Mouse (Mus musculus) heart, adult 2 months (tissue): Measurements from ENCODE around the gene Wdr83os. TPM values are rescaled to one million over a fixed set of nuclear protein-coding genes. Genes with fewer than 3 reads are reported as not detected.
"Not testable (repeated sequence)": the region's sequence is repeated elsewhere in the genome, so short reads cannot be mapped to it uniquely, and the experiment has no call there.

Source experiments
- DNase-seq, 2 experiments: peaks; one replicate each; pipeline ENCODE4 v3.0.0; 2021
- H3K27ac ChIP-seq: fragments of 200-600 bp; 2 replicates; pipeline ENCODE4 v1.8.1; 2022
- H3K27me3 ChIP-seq: fragments of 200-500 bp; 2 replicates; pipeline ENCODE4 v1.6.1; 2012; ENCODE audit warnings: mild to moderate bottlenecking, low read length, inconsistent platforms, mixed read lengths; ENCODE audit not compliant: control insufficient read depth, insufficient read depth
- H3K36me3 ChIP-seq: fragments of 200-500 bp; 2 replicates; pipeline ENCODE4 v1.6.1; 2012; ENCODE audit warnings: low read length, inconsistent platforms; ENCODE audit not compliant: control insufficient read depth, insufficient read depth
- H3K4me1 ChIP-seq: fragments of 200-500 bp; 2 replicates; pipeline ENCODE4 v1.6.1; 2011; ENCODE audit warnings: low read length; ENCODE audit not compliant: control insufficient read depth, insufficient read depth
- H3K4me3 ChIP-seq: fragments of 200-600 bp; 2 replicates; pipeline ENCODE4 v1.8.1; 2022
- H3K79me2 ChIP-seq: fragments of 200-500 bp; replicated peaks from 2 replicates; pipeline ENCODE4 v1.6.1; 2012; ENCODE audit warnings: mild to moderate bottlenecking, inconsistent platforms, low read length, moderate library complexity, mixed read lengths; ENCODE audit not compliant: control insufficient read depth, insufficient read depth
- H3K9ac ChIP-seq: fragments of 200-500 bp; 2 replicates; pipeline ENCODE4 v1.6.1; 2012; ENCODE audit warnings: low read depth, mild to moderate bottlenecking, control low read depth, inconsistent platforms, low read length, mixed read lengths
- CTCF ChIP-seq: fragments of 200-600 bp; IDR thresholded peaks from 2 replicates; pipeline ENCODE4 v1.8.1; 2022; ENCODE audit warnings: antibody characterized with exemption, mild to moderate bottlenecking, moderate library complexity
- EP300 ChIP-seq: fragments of 200-500 bp; IDR thresholded peaks from 2 replicates; pipeline ENCODE4 v1.6.1; 2011; ENCODE audit warnings: low read depth, low read length, control low read depth; ENCODE audit not compliant: insufficient read depth
- POLR2A ChIP-seq: fragments of 200-500 bp; IDR thresholded peaks from 2 replicates; pipeline ENCODE4 v1.6.1; 2011; ENCODE audit warnings: mild to moderate bottlenecking, low read depth, low read length, control low read depth; ENCODE audit not compliant: insufficient read depth
- WGBS: fragments of 180-500 bp; shearing (Covaris S2); methylation state at CpG from one replicate; pipeline ENCODE4 v1.1.7; 2018; 5-methylcytosine and 5-hydroxymethylcytosine counted together
- intact Hi-C: fragments of 180-260 bp; cut with DNase I; formaldehyde crosslinking; loops from one replicate; pipeline ENCODE4 v1.15.1; 2025
- microRNA-seq, 2 experiments: library from miRNA; unstranded; fragments of <30 nt; microRNA quantifications; one replicate each; pipeline ENCODE4 v1.2.0; 2021
- polyA plus RNA-seq: library from polyadenylated mRNA; depleted of rRNA; stranded (reverse); fragments of >200 nt; gene quantifications from 2 replicates; pipeline ENCODE4 v1.2.3, GENCODE M21; 2012; rRNA removed
- total RNA-seq, 2 experiments: library from RNA; stranded (reverse); gene quantifications; 2 replicates each; pipeline ENCODE4 v1.2.3; 2021

Wdr83os gene
- total and polyA plus RNA-seq, 3 experiments: 39.0 to 99.3 (median 41.4) TPM

DNA sequence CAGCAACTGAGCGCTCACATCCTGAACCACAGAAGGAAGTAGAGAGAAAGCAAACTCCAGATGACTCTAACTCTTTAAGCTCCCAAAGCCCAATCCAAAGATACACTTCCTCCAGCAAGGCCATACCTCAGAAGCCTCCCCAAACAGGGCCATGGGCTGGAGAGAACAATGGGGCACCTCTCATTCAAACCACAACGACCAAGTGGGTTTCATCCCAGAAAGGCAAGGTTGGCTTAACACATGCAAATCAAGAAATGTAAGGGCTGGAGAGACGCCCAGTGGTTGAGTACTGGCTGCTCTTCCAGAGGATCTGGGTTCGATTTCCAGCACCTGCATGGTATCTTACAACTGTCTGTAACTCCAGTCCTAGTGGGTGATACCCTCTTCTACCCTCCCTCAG is 35.0 kb downstream of the Wdr83os start:
- H3K27ac ChIP-seq: no peak overlapping the region
- H3K27me3 ChIP-seq: no peaks in the 10 kb centered on the region
- no peaks in the 10 kb centered on the region for H3K4me1 ChIP-seq
- H3K9ac ChIP-seq: no peak overlapping the region
- no peaks in the 10 kb centered on the region for H3K79me2 ChIP-seq
- no peak overlapping the region for H3K4me3 ChIP-seq
- DNase-seq: no peak
- peaks cover 2% of the 10 kb centered on the region; the same call in 1 of the 2 replicates for H3K36me3 ChIP-seq
- intact Hi-C loops: loop anchor here (5.0 kb wide), 1 partner anchor 33 kb away; the partner anchor contains the start of genes Man2b1, Wdr83 and Wdr83os
- WGBS: 79% methylated on average over 4 of the region's 4 CpGs
- no peak for TF ChIP-seq POLR2A
- no peak for TF ChIP-seq CTCF
- no peak for TF ChIP-seq EP300

DNA sequence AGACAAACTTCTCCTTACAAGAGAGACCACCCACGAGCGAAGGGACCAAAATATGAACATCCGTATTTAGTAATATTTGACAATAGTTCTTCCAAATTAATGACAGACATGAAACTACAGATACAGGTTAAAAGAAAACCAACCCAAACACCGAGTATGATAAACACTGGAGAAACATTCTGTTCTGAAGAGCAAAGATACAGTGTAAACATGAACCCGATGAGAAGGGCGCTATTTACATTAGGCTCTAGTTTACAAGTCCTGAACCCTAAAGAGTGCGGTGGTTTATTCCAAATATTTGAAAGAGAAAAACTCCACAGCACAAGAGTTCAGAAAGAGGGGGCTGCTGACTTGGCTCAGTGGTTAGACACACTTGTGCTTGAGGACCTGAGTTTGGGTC is 36.4 kb downstream of the Wdr83os start:
- no peaks in the 10 kb centered on the region for H3K4me1 ChIP-seq
- DNase-seq: no peak
- H3K9ac ChIP-seq: no peak overlapping the region
- H3K79me2 ChIP-seq: no peaks in the 10 kb centered on the region
- intact Hi-C loops: loop anchor here (5.0 kb wide), 1 partner anchor 35 kb away; the partner anchor contains the start of genes Man2b1, Wdr83 and Wdr83os
- no peaks in the 10 kb centered on the region for H3K27me3 ChIP-seq
- H3K27ac ChIP-seq: no peak overlapping the region
- 92% methylated on average over 7 of the region's 7 CpGs for WGBS
- no peaks in the 10 kb centered on the region for H3K36me3 ChIP-seq
- H3K4me3 ChIP-seq: no peak overlapping the region
- TF ChIP-seq EP300 (no peak), POLR2A (no peak), CTCF (no peak)

DNA sequence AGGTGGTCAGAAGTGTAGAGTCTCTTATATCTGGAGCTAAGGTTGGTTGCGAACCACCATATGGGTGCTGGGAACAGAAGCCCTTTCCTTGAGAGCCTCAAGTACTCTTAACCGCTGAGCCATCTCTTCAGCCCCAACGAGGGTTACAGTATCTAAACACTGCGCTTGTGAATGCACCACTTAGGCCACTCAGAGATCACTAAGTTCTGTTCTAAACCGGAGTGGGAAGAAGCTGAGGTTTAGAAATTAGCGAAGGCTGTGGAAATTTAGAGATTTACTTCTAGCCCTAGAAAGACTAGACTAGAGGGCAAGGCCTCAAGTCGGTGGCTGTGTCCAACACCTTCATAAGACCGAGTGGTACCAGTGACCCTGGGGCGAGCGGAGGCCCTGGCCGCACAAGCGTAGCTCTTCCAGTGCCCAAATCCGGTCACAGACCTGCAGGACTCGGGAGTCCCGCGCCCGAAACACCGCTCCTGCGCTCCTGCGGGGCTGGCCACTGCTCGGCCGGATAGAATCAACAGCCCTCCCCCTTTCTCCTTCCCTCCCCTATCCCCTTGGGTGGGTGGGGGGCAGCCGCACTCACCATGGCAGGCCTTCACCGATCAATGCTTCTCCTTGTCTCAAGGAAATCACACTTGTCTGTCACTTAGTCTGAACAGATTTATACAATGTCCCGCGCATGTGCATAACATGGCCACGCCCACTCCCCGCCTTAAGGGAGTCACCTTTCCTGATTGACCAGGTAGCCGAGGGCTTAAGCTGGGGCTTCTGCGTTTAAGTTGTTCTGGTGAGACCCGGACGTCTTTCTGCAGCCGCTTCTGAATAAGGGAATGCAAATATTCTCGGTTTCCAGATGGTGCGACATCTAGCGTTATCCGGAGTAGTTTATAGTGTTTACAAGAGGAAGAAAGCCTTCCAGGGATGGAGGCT is 38.8 kb downstream of the Wdr83os start:
- 8% methylated on average over 37 of the region's 37 CpGs for WGBS
- no peaks in the 10 kb centered on the region for H3K36me3 ChIP-seq
- H3K9ac ChIP-seq: peak overlapping the region; percentile 95
- TF ChIP-seq EP300 (no peak), CTCF (peak; percentile 56), POLR2A (peak; percentile 65)
- peak; percentile 83 to 85 for DNase-seq
- H3K27me3 ChIP-seq: no peaks in the 10 kb centered on the region
- H3K79me2 ChIP-seq: no peaks in the 10 kb centered on the region
- intact Hi-C loops: loop anchor here (5.0 kb wide), 1 partner anchor 37 kb away; the partner anchor contains the start of genes Man2b1, Wdr83 and Wdr83os
- H3K4me3 ChIP-seq: peak overlapping the region; percentile 63
- no peaks in the 10 kb centered on the region for H3K4me1 ChIP-seq
- peak overlapping the region; percentile 66 for H3K27ac ChIP-seq

DNA sequence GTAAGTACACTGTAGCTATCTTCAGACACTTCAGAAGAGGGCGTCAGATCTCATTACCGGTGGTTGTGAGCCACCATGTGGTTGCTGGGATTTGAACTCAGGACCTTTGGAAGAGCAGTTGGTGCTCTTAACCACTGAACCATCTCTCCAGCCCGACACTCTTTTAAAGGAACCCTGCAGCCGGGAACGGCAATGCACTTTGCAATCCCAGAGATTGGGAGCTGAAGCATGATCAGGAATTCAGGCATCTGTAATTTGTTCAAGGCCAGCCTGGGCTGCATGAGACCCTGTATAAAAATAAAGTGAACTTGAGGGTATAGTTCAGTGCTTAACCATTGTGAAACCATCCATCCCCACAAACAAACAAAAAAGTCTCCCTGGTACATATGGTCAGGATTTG is 39.7 kb downstream of the Wdr83os start:
- H3K4me3 ChIP-seq, H3K4me1 ChIP-seq, H3K79me2 ChIP-seq, H3K27me3 ChIP-seq, intact Hi-C loops, DNase-seq, H3K9ac ChIP-seq, H3K36me3 ChIP-seq, H3K27ac ChIP-seq: not testable (repeated sequence)
- WGBS: 81% methylated on average over 5 of the region's 5 CpGs

DNA sequence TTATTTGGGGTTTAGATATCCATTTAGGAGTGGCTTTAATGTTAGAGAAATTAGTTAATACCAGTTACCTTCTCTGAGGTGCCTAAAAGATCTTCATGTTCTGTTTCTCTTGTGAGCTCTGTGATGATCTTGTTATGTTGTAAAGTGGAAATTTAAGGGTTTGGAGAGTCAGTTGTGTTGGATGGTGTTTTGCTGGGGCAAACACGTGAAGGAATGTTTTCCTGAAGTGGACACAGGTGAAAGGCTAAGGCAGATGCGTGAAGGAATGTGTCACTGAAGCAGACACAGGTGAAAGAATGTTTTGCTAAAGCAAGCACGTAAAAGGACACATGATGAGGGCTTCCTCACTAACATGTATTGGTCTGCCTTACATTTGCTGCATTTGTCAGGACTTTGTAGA is 42.5 kb downstream of the Wdr83os start, which contains the start of gene Zfp791:
Gene Zfp791, minus strand, starts transcription at position 101 of the 400 bp plus-strand sequence.
- no peak for TF ChIP-seq POLR2A
- no peak for DNase-seq
- no peak within 1 kb of the TSS for H3K4me3 ChIP-seq
- H3K36me3 ChIP-seq: no peaks in the 10 kb centered on the region
- no peaks in the 10 kb centered on the region for H3K4me1 ChIP-seq
- WGBS: 77% methylated on average over 3 of the region's 3 CpGs
- no peak within 1 kb of the TSS for H3K27ac ChIP-seq
- no peaks in the 10 kb centered on the region for H3K27me3 ChIP-seq
- no peaks in the 10 kb centered on the region for H3K79me2 ChIP-seq
- intact Hi-C loops: no loop called here
- no peak within 1 kb of the TSS for H3K9ac ChIP-seq

DNA sequence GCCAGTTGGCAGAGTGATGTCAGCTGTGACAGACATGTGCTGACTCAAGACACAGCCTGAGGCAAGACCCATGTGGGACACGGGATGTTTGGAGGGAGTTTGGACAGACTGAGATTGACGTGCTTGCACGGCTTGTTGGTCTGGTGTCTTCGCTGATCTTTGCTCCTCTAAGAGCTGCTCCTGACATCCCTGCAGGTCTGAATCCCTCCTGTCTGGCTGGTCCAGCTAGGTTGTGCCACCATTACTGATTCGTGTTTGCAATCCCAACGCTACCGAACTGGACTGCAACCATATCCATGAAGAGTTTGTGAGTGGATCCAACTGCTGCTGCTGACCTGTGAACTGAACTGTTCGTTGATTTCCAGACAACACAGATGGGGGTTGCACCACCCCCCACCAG is 43.2 kb downstream of the Wdr83os start:
- no peak for DNase-seq
- no peak overlapping the region for H3K27ac ChIP-seq
- no peak overlapping the region for H3K4me3 ChIP-seq
- WGBS: 92% methylated on average over 8 of the region's 8 CpGs
- no peaks in the 10 kb centered on the region for H3K36me3 ChIP-seq
- no peaks in the 10 kb centered on the region for H3K27me3 ChIP-seq
- H3K9ac ChIP-seq: no peak overlapping the region
- H3K79me2 ChIP-seq: no peaks in the 10 kb centered on the region
- TF ChIP-seq POLR2A: no peak
- no peak for TF ChIP-seq EP300
- TF ChIP-seq CTCF: no peak
- no peaks in the 10 kb centered on the region for H3K4me1 ChIP-seq
- intact Hi-C loops: no loop called here

Small RNA genes within 50 kb of the gene (microRNA-seq; reads per million reads assigned to microRNA genes)
- 0 to 1.1 reads per million in 2 experiments for gene Gm23388
- 0 reads per million in 2 experiments for gene Mir7070

Other genes starting within 250 kb of the Wdr83os start
- gene Gadd45gip1, start 249.2 kb upstream of the Wdr83os start, total RNA-seq: 10 to 100 TPM; 27.4 to 29.7 TPM
- 13.4 and 21.2 TPM in 2 replicates for gene Gadd45gip1, start 249.2 kb upstream of the Wdr83os start, polyA plus RNA-seq
- gene Rad23a, start 240.1 kb upstream of the Wdr83os start, total RNA-seq: 10 to 100 TPM; 85.1 to 87.6 TPM
- gene Rad23a, start 240.1 kb upstream of the Wdr83os start, polyA plus RNA-seq: 77.3 and 101 TPM in 2 replicates
- 100 to 1,000 TPM; 352 to 416 TPM for gene Calr, start 233.8 kb upstream of the Wdr83os start, total RNA-seq
- 154 and 269 TPM in 2 replicates for gene Calr, start 233.8 kb upstream of the Wdr83os start, polyA plus RNA-seq
- 10 to 100 TPM; 21.8 to 24.5 TPM for gene Farsa, start 223.8 kb upstream of the Wdr83os start, total RNA-seq
- 32.5 and 41.4 TPM in 2 replicates for gene Farsa, start 223.8 kb upstream of the Wdr83os start, polyA plus RNA-seq
- gene Syce2, start 208.6 kb upstream of the Wdr83os start, total RNA-seq: 1 to 10 TPM; 2.6 to 4.3 TPM
- 0.33 and 0.64 TPM in 2 replicates for gene Syce2, start 208.6 kb upstream of the Wdr83os start, polyA plus RNA-seq
- gene Gcdh, start 186.8 kb upstream of the Wdr83os start, total RNA-seq: 10 to 100 TPM; 71.5 to 89.9 TPM
- gene Gcdh, start 186.8 kb upstream of the Wdr83os start, polyA plus RNA-seq: 134 and 148 TPM in 2 replicates
- under 1 TPM in 1 of 2 experiments, not detected in 1; 0.16 TPM for gene Klf1, start 178.8 kb upstream of the Wdr83os start, total RNA-seq
- gene Klf1, start 178.8 kb upstream of the Wdr83os start, polyA plus RNA-seq: 0.08 and 0.23 TPM in 2 replicates
- gene Dnase2a, start 172.2 kb upstream of the Wdr83os start, total RNA-seq: 1 to 10 TPM; 6.5 to 9.6 TPM
- gene Dnase2a, start 172.2 kb upstream of the Wdr83os start, polyA plus RNA-seq: 9.2 and 10.9 TPM in 2 replicates
- under 1 TPM; 0.07 to 0.10 TPM for gene Mast1, start 143.4 kb upstream of the Wdr83os start, total RNA-seq
- 0.16 and 0.18 TPM in 2 replicates for gene Mast1, start 143.4 kb upstream of the Wdr83os start, polyA plus RNA-seq
- gene Rtbdn, start 133.7 kb upstream of the Wdr83os start, total RNA-seq: not detected
- gene Rtbdn, start 133.7 kb upstream of the Wdr83os start, polyA plus RNA-seq: not detected in 2 replicates
- gene Gm49661, start 111.3 kb upstream of the Wdr83os start, total RNA-seq: 1 to 10 TPM; 1.3 to 2.1 TPM
- not detected in 2 replicates for gene Gm49661, start 111.3 kb upstream of the Wdr83os start, polyA plus RNA-seq
- 100 to 1,000 TPM; 591 to 662 TPM for gene Prdx2, start 111.2 kb upstream of the Wdr83os start, total RNA-seq
- 464 and 584 TPM in 2 replicates for gene Prdx2, start 111.2 kb upstream of the Wdr83os start, polyA plus RNA-seq
- gene Rnaseh2a, start 111.0 kb upstream of the Wdr83os start, total RNA-seq: 10 to 100 TPM; 38.1 to 50.5 TPM
- 33.7 and 46.3 TPM in 2 replicates for gene Rnaseh2a, start 111.0 kb upstream of the Wdr83os start, polyA plus RNA-seq
- gene Junb, start 102.0 kb upstream of the Wdr83os start, total RNA-seq: 10 to 100 TPM; 10.4 to 19.0 TPM
- gene Junb, start 102.0 kb upstream of the Wdr83os start, polyA plus RNA-seq: 13.1 and 17.3 TPM in 2 replicates
- gene Hook2, start 90.1 kb upstream of the Wdr83os start, total RNA-seq: 1 to 10 TPM; 2.0 TPM
- 2.3 and 2.4 TPM in 2 replicates for gene Hook2, start 90.1 kb upstream of the Wdr83os start, polyA plus RNA-seq
- not detected for gene Best2, start 66.2 kb upstream of the Wdr83os start, total RNA-seq
- gene Best2, start 66.2 kb upstream of the Wdr83os start, polyA plus RNA-seq: not detected in 2 replicates
- 10 to 100 TPM; 58.5 to 71.8 TPM for gene Asna1, start 55.5 kb upstream of the Wdr83os start, total RNA-seq
- gene Asna1, start 55.5 kb upstream of the Wdr83os start, polyA plus RNA-seq: 104 and 133 TPM in 2 replicates
- gene Trir, start 53.9 kb upstream of the Wdr83os start, total RNA-seq: 10 to 100 TPM; 81.5 to 94.1 TPM
- 47.2 and 54.3 TPM in 2 replicates for gene Trir, start 53.9 kb upstream of the Wdr83os start, polyA plus RNA-seq
- 10 to 100 TPM; 26.8 to 28.4 TPM for gene Tnpo2, start 43.8 kb upstream of the Wdr83os start, total RNA-seq
- gene Tnpo2, start 43.8 kb upstream of the Wdr83os start, polyA plus RNA-seq: 26.8 and 34.8 TPM in 2 replicates
- 1 to 10 TPM; 2.4 to 2.5 TPM for gene Fbxw9, start 20.7 kb upstream of the Wdr83os start, total RNA-seq
- gene Fbxw9, start 20.7 kb upstream of the Wdr83os start, polyA plus RNA-seq: 9.3 and 10.5 TPM in 2 replicates
- gene Gm5741, start 12.8 kb upstream of the Wdr83os start, total RNA-seq: not detected
- gene Gm5741, start 12.8 kb upstream of the Wdr83os start, polyA plus RNA-seq: not detected in 2 replicates
- 10 to 100 TPM; 26.1 to 29.4 TPM for gene Dhps, start 9.0 kb upstream of the Wdr83os start, total RNA-seq
- 31.5 and 33.2 TPM in 2 replicates for gene Dhps, start 9.0 kb upstream of the Wdr83os start, polyA plus RNA-seq
- 10 to 100 TPM; 29.4 to 30.2 TPM for gene Wdr83, start 566 bp downstream of the Wdr83os start, total RNA-seq
- gene Wdr83, start 566 bp downstream of the Wdr83os start, polyA plus RNA-seq: 39.2 and 44.2 TPM in 2 replicates
- gene Man2b1, start 2.5 kb downstream of the Wdr83os start, total RNA-seq: 10 to 100 TPM; 25.4 to 26.8 TPM
- gene Man2b1, start 2.5 kb downstream of the Wdr83os start, polyA plus RNA-seq: 37.3 and 42.3 TPM in 2 replicates
- gene Zfp791, start 42.4 kb downstream of the Wdr83os start, total RNA-seq: 1 to 10 TPM; 1.6 to 2.6 TPM
- gene Zfp791, start 42.4 kb downstream of the Wdr83os start, polyA plus RNA-seq: 1.00 and 1.2 TPM in 2 replicates
- gene Cks1brt, start 71.2 kb downstream of the Wdr83os start, total RNA-seq: not detected
- gene Cks1brt, start 71.2 kb downstream of the Wdr83os start, polyA plus RNA-seq: not detected in 2 replicates
- not detected for gene Olfr371, start 145.2 kb downstream of the Wdr83os start, total RNA-seq
- not detected in 2 replicates for gene Olfr371, start 145.2 kb downstream of the Wdr83os start, polyA plus RNA-seq
- gene Orc6, start 218.9 kb downstream of the Wdr83os start, total RNA-seq: 1 to 10 TPM; 5.2 to 5.5 TPM
- 6.1 and 7.1 TPM in 2 replicates for gene Orc6, start 218.9 kb downstream of the Wdr83os start, polyA plus RNA-seq
- 10 to 100 TPM; 63.5 to 68.9 TPM for gene Vps35, start 219.1 kb downstream of the Wdr83os start, total RNA-seq
- 19.0 and 40.9 TPM in 2 replicates for gene Vps35, start 219.1 kb downstream of the Wdr83os start, polyA plus RNA-seq